Mouse (Mus musculus) heart, embryonic 10.5 days (tissue): Measurements from ENCODE around the gene Olfr523. TPM values are rescaled to one million over a fixed set of nuclear protein-coding genes. Genes with fewer than 3 reads are reported as not detected.

ENCODE experiments used
- DNase-seq: peaks from one replicate; pipeline ENCODE4 v3.0.0-alpha.2; 2017; ENCODE audit warnings: low spot score
- H3K27ac ChIP-seq: fragments of 300-500 bp; sonication (generic); 2 replicates; pipeline ENCODE4 v1.5.1; 2016; ENCODE audit warnings: mild to moderate bottlenecking
- H3K27me3 ChIP-seq: fragments of 300-500 bp; sonication (generic); 2 replicates; pipeline ENCODE4 v1.6.1; 2016; ENCODE audit warnings: mild to moderate bottlenecking; ENCODE audit not compliant: poor library complexity, insufficient read depth, severe bottlenecking
- H3K36me3 ChIP-seq: fragments of 300-500 bp; sonication (generic); 2 replicates; pipeline ENCODE4 v1.6.1; 2016; ENCODE audit warnings: mild to moderate bottlenecking, moderate library complexity
- H3K4me1 ChIP-seq: fragments of 300-500 bp; sonication (generic); 2 replicates; pipeline ENCODE4 v1.6.1; 2016; ENCODE audit warnings: mild to moderate bottlenecking
- H3K4me3 ChIP-seq: fragments of 300-500 bp; sonication (generic); 2 replicates; pipeline ENCODE4 v1.5.1; 2016; ENCODE audit warnings: mild to moderate bottlenecking, moderate library complexity
- H3K9me3 ChIP-seq: fragments of 300-500 bp; sonication (generic); 2 replicates; pipeline ENCODE4 v1.6.1; 2016; ENCODE audit warnings: mild to moderate bottlenecking, moderate library complexity
- WGBS: fragments of 180-500 bp; shearing (Covaris S2); methylation state at CpG from one replicate; pipeline ENCODE4 v1.1.7; 2016; 5-methylcytosine and 5-hydroxymethylcytosine counted together
- polyA plus RNA-seq: library from polyadenylated mRNA; unstranded; fragments of >200 nt; fragmentation: Nextera tagmentation; extraction: Ambion mirVana; gene quantifications from 2 replicates; pipeline ENCODE4 v1.2.1, GENCODE M21; 2016

Gene Olfr523
- polyA plus RNA-seq, 1 experiment from 2014 or later: not detected

DNA sequence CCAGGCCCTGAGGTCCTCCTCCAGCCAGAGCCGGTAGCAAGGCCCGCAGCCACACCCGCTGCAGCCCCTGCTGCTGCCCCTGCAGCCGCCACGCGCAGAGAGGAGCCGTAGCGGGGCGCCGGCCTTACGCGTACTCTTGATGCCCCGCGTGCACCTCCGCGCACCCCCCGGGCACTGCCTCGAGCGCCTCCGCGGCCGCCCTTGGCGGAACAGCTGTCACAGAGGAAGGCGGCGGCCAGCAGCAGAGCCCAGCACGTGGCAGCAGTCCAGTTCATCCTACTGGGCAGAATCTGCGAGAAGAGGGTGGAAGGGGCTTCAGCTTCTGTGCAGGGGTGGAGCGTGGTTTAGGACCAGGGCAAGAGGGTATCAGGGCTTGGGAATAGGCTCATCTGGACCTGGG is 19.6 kb upstream of the Olfr523 start:
- 4% methylated on average over 28 of the region's 28 CpGs for WGBS

DNA sequence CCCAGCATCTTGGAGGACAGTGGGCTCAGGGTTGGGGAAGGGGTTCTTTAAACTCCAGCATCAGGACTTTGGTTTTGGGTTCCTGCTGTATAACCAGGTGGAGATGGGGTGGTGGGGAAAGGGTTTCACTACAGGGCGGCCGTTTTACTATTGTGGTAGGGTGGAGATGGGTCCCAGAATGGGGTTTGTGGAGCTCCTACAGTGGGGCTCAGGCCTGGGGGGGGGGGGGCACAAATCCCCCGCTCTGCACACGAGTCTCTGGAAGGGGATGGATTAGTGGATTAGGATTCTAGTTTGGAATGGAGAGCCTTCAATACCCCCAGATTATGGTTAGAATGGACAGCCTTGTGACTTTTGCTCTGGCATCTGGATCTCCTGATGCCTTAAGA is 19.2 kb upstream of the Olfr523 start:
- Histone ChIP-seq H3K27ac (no peak overlapping the region), H3K36me3 (peaks cover 7% of the 10 kb centered on the region; the same call in 1 of the 2 replicates), H3K4me3 (no peak overlapping the region), H3K27me3 (peaks cover 74% of the 10 kb centered on the region), H3K9me3 (no peaks in the 10 kb centered on the region), H3K4me1 (peaks cover 17% of the 10 kb centered on the region)
- 21% methylated on average over 4 of the region's 4 CpGs for WGBS
- no peak for DNase-seq

More for the DNA sequence above, 19.6 kb upstream of the Olfr523 start:
- Histone ChIP-seq H3K27ac (no peak overlapping the region), H3K27me3 (peaks cover 69% of the 10 kb centered on the region), H3K4me3 (peak overlapping the region; percentile 47), H3K36me3 (peaks cover 7% of the 10 kb centered on the region; the same call in 1 of the 2 replicates), H3K4me1 (peaks cover 17% of the 10 kb centered on the region), H3K9me3 (no peaks in the 10 kb centered on the region)
- no peak for DNase-seq

DNA sequence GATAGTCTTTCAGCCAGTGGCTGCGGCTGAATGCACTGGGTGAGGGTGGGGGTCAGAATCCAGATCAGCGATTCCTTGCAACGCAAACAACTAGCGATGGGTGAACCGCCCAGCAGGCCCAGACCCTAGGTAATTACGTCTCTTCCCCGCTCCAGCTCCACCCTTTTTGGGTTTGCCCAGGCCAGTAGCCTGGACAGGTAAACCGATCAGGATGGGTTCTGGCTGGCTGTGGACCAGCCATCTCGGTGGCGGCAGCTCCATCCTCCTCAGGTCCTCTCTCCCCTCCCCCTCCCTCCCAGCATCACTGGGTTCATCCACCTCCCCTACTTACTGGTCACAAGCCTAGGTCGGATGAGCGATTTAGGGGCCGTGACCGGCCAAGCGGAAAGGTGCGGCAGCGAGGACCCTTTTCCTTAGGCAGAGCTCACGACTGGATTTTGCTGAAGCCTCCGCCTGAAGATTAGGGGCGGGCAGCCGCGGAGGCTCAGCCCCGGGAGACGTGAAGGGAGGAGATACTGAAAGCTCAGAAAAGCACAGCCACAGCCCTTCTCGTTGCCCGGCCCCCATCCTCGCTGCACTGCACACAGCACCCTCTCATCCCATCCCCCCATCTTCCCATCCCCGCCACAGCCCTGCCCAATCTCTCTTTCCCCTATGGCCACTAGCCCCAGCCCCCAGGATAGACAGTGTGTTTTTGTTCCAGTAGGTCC is 18.6 kb upstream of the Olfr523 start, which contains the start of gene Sprn:
Gene Sprn, minus strand, starts transcription at position 660 of the 710 bp plus-strand sequence.
- Histone ChIP-seq H3K36me3 (peaks cover 7% of the 10 kb centered on the region; the same call in 1 of the 2 replicates), H3K9me3 (no peaks in the 10 kb centered on the region), H3K4me3 (peak within 1 kb of the TSS; percentile 46), H3K27ac (no peak within 1 kb of the TSS), H3K4me1 (peaks cover 17% of the 10 kb centered on the region), H3K27me3 (peaks cover 78% of the 10 kb centered on the region)
- WGBS: 4% methylated on average over 28 of the region's 28 CpGs
- DNase-seq: no peak

DNA sequence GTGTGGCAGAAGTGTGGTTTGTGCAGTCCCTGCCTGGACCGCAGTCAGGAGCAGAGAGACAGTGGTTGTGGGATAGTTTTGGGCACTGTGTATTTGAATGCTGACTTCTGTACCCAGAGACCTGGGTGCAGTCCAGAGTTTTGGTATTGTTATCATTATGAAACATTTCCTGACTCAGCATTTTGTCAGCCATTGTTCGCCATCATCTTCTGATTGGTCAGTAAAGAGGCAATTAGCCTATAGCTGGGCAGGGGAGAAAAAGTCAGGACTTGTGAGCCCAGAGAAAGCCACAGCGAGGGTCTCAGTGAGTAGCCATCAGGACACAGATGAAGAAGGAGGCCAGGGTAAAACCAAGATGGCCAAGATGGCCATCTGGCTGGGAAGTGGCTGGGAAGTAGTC is 12.7 kb upstream of the Olfr523 start:
- no peak overlapping the region for H3K27ac ChIP-seq
- H3K4me3 ChIP-seq: no peak overlapping the region
- no peaks in the 10 kb centered on the region for H3K4me1 ChIP-seq
- no peaks in the 10 kb centered on the region for H3K9me3 ChIP-seq
- WGBS: 73% methylated on average over 3 of the region's 3 CpGs
- no peaks in the 10 kb centered on the region for H3K36me3 ChIP-seq
- peaks cover 37% of the 10 kb centered on the region for H3K27me3 ChIP-seq
- no peak for DNase-seq

DNA sequence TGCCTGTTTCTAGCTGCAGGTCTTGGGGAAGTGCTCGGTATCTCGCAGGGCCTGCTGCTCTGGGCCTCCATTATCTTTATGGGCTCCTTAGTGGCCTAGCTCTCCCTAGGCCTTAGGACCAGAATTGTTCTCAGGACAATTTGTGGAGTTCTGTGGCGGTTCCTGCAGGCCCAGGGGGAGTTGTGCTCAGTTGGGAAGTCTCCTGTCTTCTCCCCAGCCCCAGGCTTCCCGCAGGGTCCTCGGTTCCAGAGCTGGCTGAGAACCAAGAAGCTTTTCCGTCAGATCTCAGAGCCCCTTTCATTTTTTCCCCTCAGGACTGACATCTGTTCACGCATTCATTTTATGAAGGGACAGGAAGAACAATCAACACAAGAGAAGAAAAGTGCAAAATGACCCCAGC is 8.4 kb upstream of the Olfr523 start, which contains the start of gene Olfr522:
Gene Olfr522, minus strand, starts transcription at position 101 of the 400 bp plus-strand sequence.
- no peaks in the 10 kb centered on the region for H3K36me3 ChIP-seq
- no peak for DNase-seq
- no peak within 1 kb of the TSS for H3K27ac ChIP-seq
- 65% methylated on average over 7 of the region's 7 CpGs for WGBS
- 0 out of 2 replicates have a peak, but pooled peaks cover 4% of the 10 kb centered on the region for H3K27me3 ChIP-seq
- H3K4me3 ChIP-seq: no peak within 1 kb of the TSS
- no peaks in the 10 kb centered on the region for H3K9me3 ChIP-seq
- H3K4me1 ChIP-seq: no peaks in the 10 kb centered on the region

DNA sequence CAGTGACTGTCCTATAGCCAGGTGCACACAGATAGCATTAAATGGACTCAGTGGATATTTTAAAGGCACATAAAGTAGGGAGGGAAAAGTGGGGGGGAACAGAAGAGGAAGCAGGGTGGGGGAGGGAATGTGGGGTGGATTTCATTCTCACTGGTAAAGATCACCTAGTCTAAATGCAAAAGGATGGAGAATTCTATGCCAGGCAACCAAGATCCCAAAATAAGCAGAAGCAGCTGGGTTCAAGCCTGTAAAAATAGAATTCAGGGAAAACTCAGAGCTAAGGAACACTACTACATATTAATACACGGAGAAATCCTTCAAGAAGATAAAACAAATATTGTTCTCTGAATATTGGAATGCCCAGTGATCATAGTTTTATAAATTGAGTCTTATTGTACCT is 5.1 kb upstream of the Olfr523 start:
- DNase-seq: no peak
- no peaks in the 10 kb centered on the region for H3K36me3 ChIP-seq
- no peak overlapping the region for H3K4me3 ChIP-seq
- no peak overlapping the region for H3K27ac ChIP-seq
- H3K4me1 ChIP-seq: no peaks in the 10 kb centered on the region
- H3K27me3 ChIP-seq: no peaks in the 10 kb centered on the region; the same call in 1 of the 2 replicates
- 76% methylated on average over 1 of the region's 1 CpGs for WGBS
- H3K9me3 ChIP-seq: no peaks in the 10 kb centered on the region

DNA sequence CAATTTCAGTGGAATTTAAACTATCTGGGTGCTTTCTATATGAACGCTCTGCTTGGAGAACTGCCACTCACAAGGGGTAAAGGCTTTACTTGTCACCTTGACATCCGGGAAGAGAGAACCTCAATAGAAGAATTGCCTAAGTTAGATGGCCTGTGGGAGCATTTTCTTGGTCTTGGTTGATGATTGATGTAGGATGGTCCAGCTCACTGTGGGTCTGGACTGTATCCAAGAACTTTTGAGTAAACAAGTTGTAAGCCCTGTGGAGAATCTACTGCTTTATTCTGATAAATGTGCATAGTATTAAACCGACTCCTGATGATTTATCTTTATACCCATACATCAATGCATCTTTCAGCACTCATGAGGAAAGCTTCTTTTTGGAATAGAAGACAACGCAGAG is 3.6 kb upstream of the Olfr523 start:
- H3K4me1 ChIP-seq: no peaks in the 10 kb centered on the region
- no peaks in the 10 kb centered on the region for H3K36me3 ChIP-seq
- no peaks in the 10 kb centered on the region for H3K9me3 ChIP-seq
- H3K4me3 ChIP-seq: no peak overlapping the region
- DNase-seq: no peak
- no peaks in the 10 kb centered on the region; the same call in 1 of the 2 replicates for H3K27me3 ChIP-seq
- 79% methylated on average over 4 of the region's 4 CpGs for WGBS
- H3K27ac ChIP-seq: no peak overlapping the region

DNA sequence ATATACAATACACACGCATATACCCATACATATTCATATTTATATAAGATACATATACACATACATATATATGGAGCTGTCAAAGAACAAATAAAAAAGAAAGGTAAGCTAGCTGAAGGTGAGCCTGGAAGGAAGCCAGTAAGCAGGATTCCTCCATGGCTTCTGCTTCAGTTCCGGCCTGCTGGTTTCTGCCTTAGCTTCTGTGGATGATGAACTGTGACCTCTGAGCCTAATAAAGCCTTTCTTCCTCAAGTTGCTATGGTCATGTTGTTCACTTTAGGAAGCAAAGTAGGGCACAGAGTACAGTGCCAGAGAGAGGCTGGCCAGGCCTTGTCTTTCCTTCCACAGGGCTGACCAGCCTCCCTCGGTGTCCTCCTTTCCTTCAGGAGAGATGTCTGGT is 2.2 kb upstream of the Olfr523 start:
- no peak overlapping the region for H3K27ac ChIP-seq

DNA sequence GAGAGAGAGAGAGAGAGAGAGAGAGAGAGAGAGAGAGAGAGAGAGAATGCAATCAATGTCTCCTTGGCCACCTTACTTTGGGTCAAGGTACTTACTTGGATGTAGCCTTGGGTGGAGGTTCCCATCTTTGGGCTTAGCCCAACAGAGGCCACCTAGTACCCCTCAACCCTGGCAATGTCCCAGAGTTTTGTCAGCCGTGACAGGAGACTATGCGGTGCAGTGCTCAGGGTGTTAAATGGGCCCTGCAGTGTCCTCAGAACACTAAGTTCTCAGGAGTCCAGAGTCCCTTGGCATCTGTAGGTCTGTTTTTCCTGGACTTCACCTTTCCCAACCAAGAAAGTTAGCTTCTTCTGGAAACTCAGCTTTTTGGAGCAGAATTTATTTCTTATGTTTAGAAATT is 6.2 kb downstream of the Olfr523 start:
- Histone ChIP-seq H3K4me3 (no peak overlapping the region), H3K9me3 (no peaks in the 10 kb centered on the region), H3K27me3 (peaks cover 5% of the 10 kb centered on the region; the same call in 1 of the 2 replicates), H3K4me1 (no peaks in the 10 kb centered on the region), H3K36me3 (no peaks in the 10 kb centered on the region), H3K27ac (no peak overlapping the region)
- no peak for DNase-seq
- 79% methylated on average over 2 of the region's 2 CpGs for WGBS

More for the DNA sequence above, 2.2 kb upstream of the Olfr523 start:
- Histone ChIP-seq H3K4me1 (no peaks in the 10 kb centered on the region), H3K9me3 (no peaks in the 10 kb centered on the region), H3K4me3 (no peak overlapping the region), H3K36me3 (no peaks in the 10 kb centered on the region), H3K27me3 (no peaks in the 10 kb centered on the region; the same call in 1 of the 2 replicates)
- 83% methylated on average over 3 of the region's 3 CpGs for WGBS
- no peak for DNase-seq

DNA sequence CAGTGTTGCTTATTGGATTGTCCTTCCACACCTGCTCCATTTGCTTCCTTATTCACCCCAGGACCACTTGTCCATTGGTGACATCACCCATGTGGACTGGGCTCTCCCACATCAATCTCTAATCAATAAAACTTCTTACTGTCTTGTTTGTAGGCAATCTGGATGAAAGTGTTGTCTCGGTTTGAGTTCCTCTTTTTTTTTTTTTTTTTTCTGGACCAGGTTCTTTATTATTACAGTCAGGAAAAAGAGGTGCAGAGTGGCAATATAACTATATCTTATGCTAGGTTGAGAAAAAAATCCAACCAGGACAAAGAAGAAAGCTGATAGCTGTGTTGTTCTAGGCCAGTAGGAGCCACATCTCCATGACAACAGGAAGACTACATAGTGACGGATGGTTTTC is 7.7 kb downstream of the Olfr523 start:
- H3K4me1 ChIP-seq: no peaks in the 10 kb centered on the region
- no peaks in the 10 kb centered on the region for H3K36me3 ChIP-seq
- H3K9me3 ChIP-seq: no peaks in the 10 kb centered on the region
- no peak overlapping the region for H3K27ac ChIP-seq
- no peak for DNase-seq
- H3K4me3 ChIP-seq: no peak overlapping the region
- peaks cover 5% of the 10 kb centered on the region; the same call in 1 of the 2 replicates for H3K27me3 ChIP-seq
- 69% methylated on average over 2 of the region's 2 CpGs for WGBS

DNA sequence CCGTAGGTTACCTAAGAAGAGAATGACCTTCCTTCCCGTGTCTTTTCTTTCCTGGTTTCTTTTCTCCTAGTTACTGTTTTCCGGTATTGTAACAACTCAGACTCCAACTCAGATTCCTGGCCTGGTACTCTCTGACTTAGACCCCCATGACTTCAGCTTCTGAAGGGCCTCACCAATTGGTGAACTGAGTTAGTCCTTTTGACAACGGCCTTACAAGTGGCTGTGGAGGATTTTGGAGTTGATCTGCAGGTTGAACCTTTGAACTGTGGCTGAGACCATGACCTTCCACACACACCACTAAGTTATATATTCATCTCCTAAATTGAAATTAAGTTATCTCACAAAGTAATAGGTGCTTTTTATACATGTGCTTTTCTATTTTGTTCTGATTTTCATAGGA is 11.2 kb downstream of the Olfr523 start:
- Histone ChIP-seq H3K4me1 (no peaks in the 10 kb centered on the region), H3K4me3 (no peak overlapping the region)
- 78% methylated on average over 4 of the region's 4 CpGs for WGBS

DNA sequence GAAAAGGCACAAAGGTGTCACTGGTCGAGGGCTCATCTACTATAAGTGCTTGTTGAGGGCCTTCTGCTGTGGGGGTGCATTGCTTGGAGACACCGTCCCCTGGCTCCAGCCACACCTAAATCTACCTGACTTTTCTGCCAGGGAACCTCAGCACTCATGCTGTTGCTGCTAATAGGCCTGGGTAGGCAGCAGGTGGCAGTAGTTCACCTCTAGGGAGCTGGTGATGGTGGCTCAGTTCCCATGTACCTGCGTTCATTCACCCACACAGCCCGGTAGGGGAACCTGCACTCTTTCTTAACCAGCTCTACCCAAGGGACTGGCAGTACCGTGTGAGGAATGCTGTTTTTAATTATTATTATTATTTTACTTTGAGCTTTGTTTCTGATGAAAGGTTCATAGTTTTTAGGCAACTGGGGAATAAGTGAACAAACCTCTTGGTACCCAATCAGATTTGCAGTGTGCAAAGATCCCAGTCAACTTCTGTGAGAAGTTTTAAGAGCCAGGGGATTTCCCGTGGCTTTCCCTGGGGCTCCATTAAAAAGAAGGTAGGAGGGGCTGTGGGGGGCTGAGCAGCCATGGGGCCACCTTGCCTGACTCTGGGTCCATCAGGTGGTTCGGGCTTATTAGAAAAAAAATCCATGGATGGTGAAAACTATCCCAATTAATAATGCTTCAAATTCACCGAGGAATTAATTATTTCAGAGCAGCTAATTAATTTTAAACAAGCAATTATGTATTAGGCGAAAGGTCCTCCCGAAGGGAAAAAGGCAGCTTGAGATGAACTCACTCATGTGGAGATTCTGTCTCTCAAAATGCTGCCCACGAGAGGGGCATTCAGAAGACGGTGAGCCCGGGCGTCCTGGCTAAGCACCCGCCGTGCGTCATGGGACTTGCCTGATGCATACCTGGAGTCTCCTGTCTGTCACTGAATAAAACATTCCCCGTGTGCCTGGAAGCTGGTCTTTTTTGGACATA is 13.9 kb downstream of the Olfr523 start:
- Histone ChIP-seq H3K9me3 (no peaks in the 10 kb centered on the region), H3K4me1 (no peaks in the 10 kb centered on the region), H3K4me3 (no peak overlapping the region), H3K27me3 (no peaks in the 10 kb centered on the region; the same call in 1 of the 2 replicates), H3K27ac (no peak overlapping the region), H3K36me3 (no peaks in the 10 kb centered on the region)
- DNase-seq: no peak
- 67% methylated on average over 18 of the region's 18 CpGs for WGBS

More for the DNA sequence above, 11.2 kb downstream of the Olfr523 start:
- H3K9me3 ChIP-seq: no peaks in the 10 kb centered on the region
- H3K27ac ChIP-seq: no peak overlapping the region
- no peaks in the 10 kb centered on the region for H3K36me3 ChIP-seq
- no peaks in the 10 kb centered on the region; the same call in 1 of the 2 replicates for H3K27me3 ChIP-seq
- DNase-seq: no peak
